Mouse (Mus musculus): ENCODE measurements around the gene Nemp1. TPM values are rescaled to one million over a fixed set of nuclear protein-coding genes. Genes with fewer than 3 reads are reported as not detected.

Nemp1 gene
- polyA plus RNA-seq (2015; fragmentation: Nextera tagmentation; extraction: Ambion mirVana) = 8.3 and 8.7 TPM in 2 replicates

DNA sequence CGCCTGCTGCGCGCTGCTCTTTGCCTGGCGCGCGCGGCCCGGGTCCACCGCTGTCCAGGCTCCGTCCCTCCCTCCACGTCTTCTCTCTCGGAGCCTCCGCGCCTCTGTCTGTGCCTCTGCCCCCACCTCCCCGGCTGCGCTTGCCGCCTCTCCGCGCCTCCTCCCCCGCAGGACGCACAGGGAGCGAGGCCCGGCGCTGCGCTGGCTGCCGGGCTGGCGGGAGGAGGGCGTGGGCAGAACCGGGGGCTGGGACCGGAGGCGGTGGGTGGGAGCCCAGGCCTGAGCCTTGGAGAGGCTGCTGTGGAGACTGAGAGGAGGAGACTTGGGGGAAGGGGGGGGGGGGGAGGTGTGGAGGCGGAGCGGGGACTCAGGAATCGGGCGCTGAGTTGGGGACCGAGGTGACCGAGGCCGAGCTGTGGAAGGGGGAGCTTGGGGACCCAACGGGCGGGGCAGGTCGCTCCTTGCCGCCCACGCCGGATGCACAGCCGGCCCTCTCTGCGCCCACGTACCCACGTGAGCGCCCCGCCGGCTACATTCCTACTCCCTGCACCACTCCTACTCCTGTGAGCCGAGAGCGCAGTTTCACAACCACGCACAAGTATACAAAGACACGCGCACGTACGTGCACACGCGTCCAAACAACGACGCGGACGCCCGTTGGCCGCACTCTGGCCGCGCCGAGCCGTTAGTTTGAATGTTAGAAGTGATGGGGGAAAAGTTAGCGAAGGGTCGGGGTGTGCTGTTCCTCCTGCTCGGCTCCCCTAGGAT lies at the start of gene Nemp1:
Gene Nemp1 (plus strand): TSS at position 401 of the 768 bp plus-strand sequence.
- WGBS = under 1% methylated on average over 73 of the region's 73 CpGs
- Histone ChIP-seq H3K9me3 (replicated peaks; ENCODE audit: control insufficient read depth, low read length) (no peaks in the 10 kb centered on the region), H3K27ac (ENCODE audit: low read length) (peak within 1 kb of the TSS; percentile 99), H3K4me3 (ENCODE audit: low read length) (peak within 1 kb of the TSS; percentile 82), H3K4me1 (ENCODE audit: control insufficient read depth, insufficient read depth, low read length) (peaks cover 58% of the 10 kb centered on the region), H3K36me3 (ENCODE audit: control insufficient read depth, insufficient read depth) (peaks cover 5% of the 10 kb centered on the region; the same call in 1 of the 2 replicates), H3K9ac (ENCODE audit: low read length) (peak within 1 kb of the TSS; percentile 93), H3K4me2 (ENCODE audit: low read depth, low read length) (peak within 1 kb of the TSS; percentile 90), H3K27me3 (ENCODE audit: control insufficient read depth, insufficient read depth, low read length) (no peaks in the 10 kb centered on the region)
- ATAC-seq (replicated peaks; ENCODE audit: extremely low read depth, insufficient read depth, low FRiP score) = peak; percentile 62

DNA sequence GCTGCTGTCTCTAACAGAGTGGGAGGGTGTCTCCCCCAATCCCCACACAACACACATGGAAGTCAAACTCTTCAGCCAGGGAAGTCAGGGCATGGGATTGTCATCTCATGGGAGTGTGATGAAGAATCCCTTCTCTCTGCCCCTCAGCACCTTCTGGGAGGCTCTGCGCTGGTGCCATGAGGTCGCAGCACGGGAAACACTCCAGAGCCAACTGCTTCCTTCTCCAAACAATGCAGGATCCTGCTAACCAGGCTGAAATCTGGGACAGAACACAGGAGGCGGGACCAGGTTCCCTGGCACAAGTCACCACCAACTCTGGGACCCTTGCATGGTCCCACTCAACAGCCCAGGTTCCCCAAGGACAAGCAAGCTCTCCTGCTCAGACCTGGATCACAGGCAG lies 49.4 kb upstream of the Nemp1 start:
- no peak overlapping the region for H3K4me3 ChIP-seq (ENCODE audit: low read length)
- no peak overlapping the region for H3K27ac ChIP-seq (ENCODE audit: low read length)
- no peak overlapping the region for H3K4me2 ChIP-seq (ENCODE audit: low read depth, low read length)
- 52% methylated on average over 4 of the region's 4 CpGs for WGBS
- no peaks in the 10 kb centered on the region for H3K27me3 ChIP-seq (ENCODE audit: control insufficient read depth, insufficient read depth, low read length)
- no peak for ATAC-seq (replicated peaks; ENCODE audit: extremely low read depth, insufficient read depth, low FRiP score)
- H3K4me1 ChIP-seq (ENCODE audit: control insufficient read depth, insufficient read depth, low read length) = peaks cover 32% of the 10 kb centered on the region
- H3K36me3 ChIP-seq (ENCODE audit: control insufficient read depth, insufficient read depth) = no peaks in the 10 kb centered on the region
- H3K9ac ChIP-seq (ENCODE audit: low read length) = no peak overlapping the region; the same call in 1 of the 2 replicates
- H3K9me3 ChIP-seq (replicated peaks; ENCODE audit: control insufficient read depth, low read length) = no peaks in the 10 kb centered on the region

DNA sequence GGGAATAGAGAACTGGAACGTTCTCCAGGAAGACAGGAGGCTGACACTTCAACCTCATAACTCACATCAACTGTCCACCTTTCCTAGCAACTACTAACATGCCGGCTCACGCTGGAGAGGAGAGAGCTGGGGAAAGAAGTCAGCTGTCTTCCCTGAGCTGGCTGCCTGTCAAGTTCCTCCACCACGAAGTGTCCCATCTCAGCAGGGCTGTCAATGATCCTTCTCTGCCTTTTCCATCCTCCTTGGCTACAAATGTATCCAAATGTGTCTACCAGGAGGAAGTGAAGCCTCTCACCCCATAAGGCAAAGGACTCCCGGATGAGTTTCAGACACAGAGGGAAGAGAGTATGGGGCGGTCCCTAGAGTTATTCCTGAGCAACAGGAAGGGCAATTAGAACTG lies 48.5 kb upstream of the Nemp1 start:
- no peak for ATAC-seq (replicated peaks; ENCODE audit: extremely low read depth, insufficient read depth, low FRiP score)
- WGBS = 33% methylated on average over 6 of the region's 6 CpGs

DNA sequence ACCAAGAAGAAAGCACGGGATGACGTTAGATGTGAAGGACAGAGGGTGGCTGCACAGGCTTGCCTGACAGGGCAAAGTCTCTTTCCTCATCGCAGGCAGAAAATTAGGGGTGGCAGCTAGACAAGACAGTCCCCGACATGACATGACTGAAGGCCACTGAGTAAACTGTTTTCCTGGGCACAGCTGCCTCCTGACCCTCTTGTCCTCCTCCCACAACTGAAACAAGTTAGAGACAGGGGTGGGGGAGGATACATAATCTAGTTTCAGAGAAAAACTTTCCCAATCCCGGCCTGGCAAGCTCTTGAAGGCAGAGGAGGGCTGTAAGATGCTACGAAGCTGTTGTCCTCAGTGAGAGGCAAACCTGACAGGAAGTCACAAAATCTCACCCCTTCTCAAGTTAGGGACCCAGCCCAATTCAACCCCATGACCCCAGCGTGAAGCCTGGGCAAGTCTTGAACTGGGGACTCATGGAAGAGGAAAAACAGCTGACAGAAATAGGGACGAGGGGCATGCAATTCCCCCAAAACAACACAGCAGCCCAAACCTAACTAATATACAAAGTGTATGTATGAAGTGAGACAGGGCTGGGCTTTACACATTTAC lies 47.5 kb upstream of the Nemp1 start:
- ATAC-seq (replicated peaks; ENCODE audit: extremely low read depth, insufficient read depth, low FRiP score) = no peak
- H3K9ac ChIP-seq (ENCODE audit: low read length) = peak overlapping the region; percentile 35; the same call in 1 of the 2 replicates
- 41% methylated on average over 8 of the region's 8 CpGs for WGBS
- H3K4me3 ChIP-seq (ENCODE audit: low read length) = peak overlapping the region; percentile 62
- H3K36me3 ChIP-seq (ENCODE audit: control insufficient read depth, insufficient read depth) = no peaks in the 10 kb centered on the region
- H3K4me2 ChIP-seq (ENCODE audit: low read depth, low read length) = peak overlapping the region; percentile 78
- no peaks in the 10 kb centered on the region for H3K27me3 ChIP-seq (ENCODE audit: control insufficient read depth, insufficient read depth, low read length)
- H3K27ac ChIP-seq (ENCODE audit: low read length) = no peak overlapping the region
- H3K9me3 ChIP-seq (replicated peaks; ENCODE audit: control insufficient read depth, low read length) = no peaks in the 10 kb centered on the region; the same call in 1 of the 2 replicates
- peaks cover 34% of the 10 kb centered on the region for H3K4me1 ChIP-seq (ENCODE audit: control insufficient read depth, insufficient read depth, low read length)

More for the DNA sequence above, 48.5 kb upstream of the Nemp1 start:
- no peak overlapping the region for H3K27ac ChIP-seq (ENCODE audit: low read length)
- peaks cover 34% of the 10 kb centered on the region for H3K4me1 ChIP-seq (ENCODE audit: control insufficient read depth, insufficient read depth, low read length)
- H3K9ac ChIP-seq (ENCODE audit: low read length) = no peak overlapping the region
- H3K9me3 ChIP-seq (replicated peaks; ENCODE audit: control insufficient read depth, low read length) = no peaks in the 10 kb centered on the region
- H3K4me2 ChIP-seq (ENCODE audit: low read depth, low read length) = peak overlapping the region; percentile 78
- H3K36me3 ChIP-seq (ENCODE audit: control insufficient read depth, insufficient read depth) = no peaks in the 10 kb centered on the region
- no peak overlapping the region for H3K4me3 ChIP-seq (ENCODE audit: low read length)
- no peaks in the 10 kb centered on the region for H3K27me3 ChIP-seq (ENCODE audit: control insufficient read depth, insufficient read depth, low read length)

DNA sequence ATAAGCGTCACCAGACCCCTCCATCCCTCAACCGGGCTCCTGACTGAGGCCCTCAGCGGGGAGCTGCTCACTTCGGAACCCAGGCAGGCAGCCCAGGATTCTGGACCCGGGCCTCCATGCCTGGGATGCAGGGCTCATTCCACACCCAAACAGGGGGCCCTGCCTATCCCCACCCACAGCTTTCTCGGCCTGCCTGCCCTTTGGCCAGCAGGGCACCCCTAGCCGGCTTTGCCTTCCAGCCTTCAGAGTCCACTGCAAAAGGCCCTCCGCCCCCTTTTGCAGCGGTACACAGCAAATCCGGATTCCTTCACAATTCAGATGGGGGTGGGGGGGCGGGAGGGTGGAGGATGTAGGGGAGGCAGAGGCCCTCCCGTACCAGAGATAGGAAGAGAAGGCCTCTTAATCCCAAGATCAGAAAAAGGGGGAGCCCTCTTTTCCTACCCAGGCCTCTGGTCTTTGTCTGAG lies 46.7 kb upstream of the Nemp1 start:
- WGBS = 10% methylated on average over 11 of the region's 12 CpGs

DNA sequence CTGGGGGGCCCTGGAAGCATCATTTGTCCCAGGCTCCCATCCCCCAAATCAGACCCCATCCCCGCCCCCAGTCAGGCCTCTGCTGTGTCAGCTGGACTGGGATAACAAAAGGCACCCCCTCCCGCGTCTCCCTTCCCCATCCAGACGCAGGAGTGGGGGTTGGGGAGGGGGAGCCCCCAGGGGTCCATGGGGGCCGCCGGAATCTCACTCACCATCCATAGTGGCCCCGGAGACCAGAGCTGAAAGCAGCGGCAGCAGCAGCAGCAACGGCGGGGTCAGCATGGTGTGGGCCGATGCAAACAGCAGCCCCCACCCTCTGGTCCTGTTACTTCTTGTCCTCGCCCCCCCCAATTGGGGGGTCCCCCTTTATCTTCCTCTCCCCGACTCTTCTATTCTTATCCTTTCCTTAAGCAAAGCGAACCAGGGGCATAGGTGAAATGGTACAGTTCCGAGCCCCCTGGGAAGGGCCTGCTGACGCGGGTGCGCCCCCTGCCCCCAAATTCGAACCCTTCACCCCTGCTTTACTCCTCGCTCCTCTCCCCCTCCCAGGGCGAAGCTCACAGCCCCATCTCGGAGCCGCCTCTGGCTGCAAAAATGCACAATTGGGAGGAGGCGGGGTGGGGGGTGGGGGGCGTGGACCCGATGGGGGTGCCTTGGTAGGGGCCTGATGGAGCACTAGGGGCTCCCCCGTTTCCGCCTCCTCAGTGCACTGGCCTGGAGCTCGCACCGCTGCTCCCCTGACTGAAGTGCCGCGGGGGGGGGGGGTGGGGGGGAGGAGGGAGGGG lies 46.1 kb upstream of the Nemp1 start, which contains the start of gene Lrp1:
Gene Lrp1 (minus strand): TSS at position 743 of the 785 bp plus-strand sequence.
- H3K27me3 ChIP-seq (ENCODE audit: control insufficient read depth, insufficient read depth, low read length) = no peaks in the 10 kb centered on the region
- H3K9me3 ChIP-seq (replicated peaks; ENCODE audit: control insufficient read depth, low read length) = no peaks in the 10 kb centered on the region; the same call in 1 of the 2 replicates
- WGBS = 3% methylated on average over 30 of the region's 32 CpGs
- peak within 1 kb of the TSS; percentile 78 for H3K4me2 ChIP-seq (ENCODE audit: low read depth, low read length)
- peak within 1 kb of the TSS; percentile 77 for H3K9ac ChIP-seq (ENCODE audit: low read length)
- no peaks in the 10 kb centered on the region for H3K36me3 ChIP-seq (ENCODE audit: control insufficient read depth, insufficient read depth)
- H3K4me1 ChIP-seq (ENCODE audit: control insufficient read depth, insufficient read depth, low read length) = peaks cover 25% of the 10 kb centered on the region
- peak; percentile 24 for ATAC-seq (replicated peaks; ENCODE audit: extremely low read depth, insufficient read depth, low FRiP score)
- H3K27ac ChIP-seq (ENCODE audit: low read length) = peak within 1 kb of the TSS; percentile 82
- peak within 1 kb of the TSS; percentile 62 for H3K4me3 ChIP-seq (ENCODE audit: low read length)

More for the DNA sequence above, 46.7 kb upstream of the Nemp1 start:
- Histone ChIP-seq H3K9ac (ENCODE audit: low read length) (peak overlapping the region; percentile 77), H3K27me3 (ENCODE audit: control insufficient read depth, insufficient read depth, low read length) (no peaks in the 10 kb centered on the region), H3K36me3 (ENCODE audit: control insufficient read depth, insufficient read depth) (no peaks in the 10 kb centered on the region), H3K9me3 (replicated peaks; ENCODE audit: control insufficient read depth, low read length) (no peaks in the 10 kb centered on the region; the same call in 1 of the 2 replicates), H3K27ac (ENCODE audit: low read length) (peak overlapping the region; percentile 75), H3K4me2 (ENCODE audit: low read depth, low read length) (peak overlapping the region; percentile 78), H3K4me1 (ENCODE audit: control insufficient read depth, insufficient read depth, low read length) (peaks cover 31% of the 10 kb centered on the region), H3K4me3 (ENCODE audit: low read length) (peak overlapping the region; percentile 62)
- ATAC-seq (replicated peaks; ENCODE audit: extremely low read depth, insufficient read depth, low FRiP score) = no peak

DNA sequence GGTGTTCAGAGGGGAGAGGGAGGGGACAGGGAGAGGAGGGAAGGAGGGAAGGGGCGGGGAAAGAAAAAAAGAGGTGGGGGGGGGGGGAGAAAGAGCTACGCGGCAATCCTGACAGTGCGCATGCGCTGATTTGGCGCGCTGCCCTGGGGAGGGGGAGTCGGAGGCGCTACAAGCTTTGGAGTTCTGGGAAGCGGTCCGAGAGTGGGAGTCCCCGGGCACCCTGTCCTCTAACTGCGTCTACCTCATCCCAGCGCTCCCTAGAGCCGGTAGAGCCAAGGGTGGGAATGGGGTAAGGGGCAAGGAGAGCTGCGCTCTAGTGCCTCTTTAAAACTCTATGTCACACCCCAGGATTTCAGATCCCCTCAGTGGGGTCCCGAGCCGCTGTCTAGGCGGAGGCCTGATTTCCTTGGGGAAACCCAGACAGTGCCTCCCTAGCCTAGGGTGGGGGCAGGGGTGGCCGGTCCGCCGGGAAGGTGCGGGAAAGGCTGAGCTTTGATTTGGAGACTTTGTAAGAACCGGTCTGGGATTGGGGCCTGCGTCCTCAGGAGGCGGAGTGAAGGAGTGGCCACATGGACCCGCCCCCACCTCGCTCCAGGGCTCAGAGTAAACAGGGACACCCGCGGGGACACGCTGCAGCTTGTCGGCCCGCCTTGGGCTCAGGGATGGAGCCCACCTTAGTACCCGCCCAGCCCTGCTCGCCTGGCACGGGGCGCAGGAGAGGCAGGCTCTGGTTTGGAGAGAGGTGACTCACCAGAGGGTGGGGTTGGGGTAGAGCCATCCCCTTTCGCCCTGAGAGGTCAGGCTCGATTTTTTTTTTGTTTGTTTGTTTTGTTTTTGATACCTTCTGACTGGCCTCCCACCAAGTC lies 45.3 kb upstream of the Nemp1 start:
- peaks cover 2% of the 10 kb centered on the region for H3K9me3 ChIP-seq (replicated peaks; ENCODE audit: control insufficient read depth, low read length)
- H3K9ac ChIP-seq (ENCODE audit: low read length) = peak overlapping the region; percentile 65
- WGBS = under 1% methylated on average over 38 of the region's 39 CpGs
- H3K4me1 ChIP-seq (ENCODE audit: control insufficient read depth, insufficient read depth, low read length) = peaks cover 17% of the 10 kb centered on the region
- peak overlapping the region; percentile 82 for H3K27ac ChIP-seq (ENCODE audit: low read length)
- no peaks in the 10 kb centered on the region for H3K36me3 ChIP-seq (ENCODE audit: control insufficient read depth, insufficient read depth)
- ATAC-seq (replicated peaks; ENCODE audit: extremely low read depth, insufficient read depth, low FRiP score) = peak; percentile 92
- H3K4me2 ChIP-seq (ENCODE audit: low read depth, low read length) = peak overlapping the region; percentile 78
- H3K27me3 ChIP-seq (ENCODE audit: control insufficient read depth, insufficient read depth, low read length) = no peaks in the 10 kb centered on the region
- H3K4me3 ChIP-seq (ENCODE audit: low read length) = peak overlapping the region; percentile 62

DNA sequence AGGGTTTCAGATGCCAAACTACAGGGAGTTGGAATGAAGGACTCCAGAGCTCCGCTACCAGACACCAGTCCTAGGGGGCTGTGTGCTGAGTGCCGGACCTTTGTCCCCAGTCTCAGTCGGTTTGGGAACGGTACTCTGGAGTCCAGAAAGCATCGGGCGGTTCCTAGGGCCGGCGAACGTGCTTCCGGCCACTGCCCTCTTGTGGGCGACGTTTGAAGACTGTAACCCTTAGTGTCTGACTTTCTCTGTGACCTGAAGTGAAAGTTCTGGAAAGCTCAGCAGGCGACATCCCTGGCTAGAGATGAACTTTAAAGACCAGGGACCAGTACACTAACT lies 44.7 kb upstream of the Nemp1 start:
- peaks cover 14% of the 10 kb centered on the region for H3K4me1 ChIP-seq (ENCODE audit: control insufficient read depth, insufficient read depth, low read length)
- no peaks in the 10 kb centered on the region for H3K36me3 ChIP-seq (ENCODE audit: control insufficient read depth, insufficient read depth)
- ATAC-seq (replicated peaks; ENCODE audit: extremely low read depth, insufficient read depth, low FRiP score) = peak; percentile 33; the same call in 1 of the 2 replicates
- peaks cover 7% of the 10 kb centered on the region for H3K9me3 ChIP-seq (replicated peaks; ENCODE audit: control insufficient read depth, low read length)
- H3K27ac ChIP-seq (ENCODE audit: low read length) = peak overlapping the region; percentile 82
- H3K27me3 ChIP-seq (ENCODE audit: control insufficient read depth, insufficient read depth, low read length) = no peaks in the 10 kb centered on the region
- H3K4me2 ChIP-seq (ENCODE audit: low read depth, low read length) = peak overlapping the region; percentile 78
- 1% methylated on average over 13 of the region's 13 CpGs for WGBS
- peak overlapping the region; percentile 65 for H3K9ac ChIP-seq (ENCODE audit: low read length)
- H3K4me3 ChIP-seq (ENCODE audit: low read length) = peak overlapping the region; percentile 62

Data from heart, embryonic 16.5 days (tissue).